Mouse (Mus musculus) lung, embryonic 16.5 days (tissue): ENCODE data around the gene Atrnl1. TPM values are rescaled to one million over a fixed set of nuclear protein-coding genes. Genes with fewer than 3 reads are reported as not detected.
"Not testable (repeated sequence)": the region's sequence is repeated elsewhere in the genome, so short reads cannot be mapped to it uniquely, and the experiment has no call there.

Experiments
- ATAC-seq: fragments of 200-750 bp; cut with Nextera tagmentation; 2 replicates; pipeline ENCODE4 v1.8.0; 2017; ENCODE audit warnings: low read depth, mild to moderate bottlenecking, moderate library complexity
- H3K27ac ChIP-seq: fragments of 300-500 bp; sonication (generic); 2 replicates; pipeline ENCODE4 v1.5.1; 2014; ENCODE audit warnings: mild to moderate bottlenecking, control low read depth, low read length
- H3K27me3 ChIP-seq: fragments of 300-500 bp; sonication (generic); 2 replicates; pipeline ENCODE4 v1.6.1; 2014; ENCODE audit warnings: low read depth, low read length, mixed read lengths; ENCODE audit not compliant: control insufficient read depth, insufficient read depth
- H3K36me3 ChIP-seq: fragments of 300-500 bp; sonication (generic); 2 replicates; pipeline ENCODE4 v1.6.1; 2014; ENCODE audit warnings: low read length; ENCODE audit not compliant: control insufficient read depth, insufficient read depth
- H3K4me1 ChIP-seq: fragments of 300-500 bp; sonication (generic); replicated peaks from 2 replicates; pipeline ENCODE4 v1.6.1; 2014; ENCODE audit warnings: low read length, mixed read lengths; ENCODE audit not compliant: control insufficient read depth, insufficient read depth
- H3K4me2 ChIP-seq: fragments of 300-500 bp; sonication (generic); 2 replicates; pipeline ENCODE4 v1.6.1; 2014; ENCODE audit warnings: low read depth, low read length, control low read depth
- H3K4me3 ChIP-seq: fragments of 300-500 bp; sonication (generic); 2 replicates; pipeline ENCODE4 v1.5.1; 2014; ENCODE audit warnings: mild to moderate bottlenecking, low read length, control low read depth
- H3K9ac ChIP-seq: fragments of 300-500 bp; sonication (generic); 2 replicates; pipeline ENCODE4 v1.6.1; 2014; ENCODE audit warnings: low read length, control low read depth
- H3K9me3 ChIP-seq: fragments of 300-500 bp; sonication (generic); 2 replicates; pipeline ENCODE4 v1.6.1; 2016; ENCODE audit warnings: low read length; ENCODE audit not compliant: control insufficient read depth
- WGBS: fragments of 180-500 bp; shearing (Covaris S2); extraction: QIAGEN DNeasy Blood & Tissue Kit; methylation state at CpG from one replicate; pipeline ENCODE4 v1.1.7; 2014; 5-methylcytosine and 5-hydroxymethylcytosine counted together
- polyA plus RNA-seq: library from polyadenylated mRNA; unstranded; fragments of >200 nt; fragmentation: Nextera tagmentation; extraction: Ambion mirVana; gene quantifications from 2 replicates; pipeline ENCODE4 v1.2.1, GENCODE M21; 2015

The Atrnl1 gene
- polyA plus RNA-seq, 1 experiment from 2014 or later: 5.0 TPM

DNA sequence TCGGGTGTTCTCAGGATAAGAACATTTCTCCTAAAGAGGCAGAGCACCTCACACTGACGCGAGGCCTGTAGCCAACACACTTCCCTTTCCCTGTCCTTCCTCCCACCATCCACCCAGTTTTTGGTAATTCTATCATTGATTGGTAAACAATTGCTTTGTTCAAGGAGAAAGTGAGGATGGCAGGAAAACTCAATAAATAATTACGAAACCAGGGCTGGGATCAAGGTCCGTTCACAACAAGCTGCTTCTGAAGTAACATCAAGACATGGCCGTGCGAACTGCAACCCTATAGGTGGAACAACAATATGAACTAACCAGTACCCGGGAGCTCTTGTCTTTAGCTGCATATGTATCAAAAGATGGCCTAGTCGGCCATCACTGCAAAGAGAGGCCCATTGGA, 439.6 kb downstream of the Atrnl1 start:
- H3K36me3 ChIP-seq, H3K9me3 ChIP-seq, H3K27me3 ChIP-seq, H3K4me3 ChIP-seq, H3K4me1 ChIP-seq, H3K4me2 ChIP-seq, H3K27ac ChIP-seq, H3K9ac ChIP-seq, ATAC-seq: not testable (repeated sequence)
- 91% methylated on average over 7 of the region's 9 CpGs for WGBS

DNA sequence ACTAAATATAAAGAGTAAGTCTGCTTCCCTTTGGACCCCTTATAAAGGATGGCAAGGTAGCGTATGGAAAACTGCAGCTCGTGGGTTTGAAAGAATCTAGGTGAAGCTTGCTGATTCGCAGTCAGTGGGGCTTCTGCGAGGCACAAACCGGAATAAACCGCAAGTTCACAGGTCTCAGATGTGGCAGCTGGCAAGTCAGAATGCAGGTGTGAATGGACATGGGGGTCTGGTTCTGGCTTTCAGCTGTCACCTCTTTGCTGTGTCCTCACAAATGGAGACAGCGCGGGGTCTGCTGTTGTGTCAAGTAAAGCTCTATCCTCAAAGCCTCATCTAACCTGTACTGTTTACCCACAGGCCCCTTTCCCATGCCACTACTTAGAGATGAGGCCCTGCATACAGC, 440.2 kb downstream of the Atrnl1 start:
- Histone ChIP-seq H3K4me1 (no peaks in the 10 kb centered on the region), H3K36me3 (no peaks in the 10 kb centered on the region), H3K9ac (no peak overlapping the region), H3K4me3 (no peak overlapping the region), H3K4me2 (no peak overlapping the region), H3K27ac (no peak overlapping the region), H3K9me3 (no peaks in the 10 kb centered on the region), H3K27me3 (no peaks in the 10 kb centered on the region)
- 86% methylated on average over 8 of the region's 8 CpGs for WGBS
- ATAC-seq: no peak

DNA sequence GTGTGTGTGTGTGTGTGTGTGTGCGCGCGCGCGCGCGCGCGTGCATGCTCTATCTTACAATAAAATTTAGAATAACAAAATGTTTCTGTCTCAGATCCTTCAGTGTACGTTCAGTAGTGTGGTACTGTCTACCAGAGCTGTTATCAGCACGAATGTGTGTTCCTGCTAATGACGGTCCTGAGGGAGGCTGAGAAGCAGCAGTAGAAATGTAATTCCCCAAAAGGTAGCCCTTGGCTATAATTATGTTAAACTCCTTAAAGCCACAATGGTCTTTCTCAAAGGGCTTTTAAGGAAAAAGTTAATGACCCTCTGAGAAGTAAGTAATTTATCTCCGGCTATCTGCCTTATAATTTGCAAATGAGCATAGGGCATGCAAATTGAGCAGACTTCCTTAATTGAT, 441.1 kb downstream of the Atrnl1 start:
- no peaks in the 10 kb centered on the region for H3K4me1 ChIP-seq
- no peak overlapping the region for H3K4me2 ChIP-seq
- H3K4me3 ChIP-seq: no peak overlapping the region
- no peaks in the 10 kb centered on the region for H3K36me3 ChIP-seq
- H3K27me3 ChIP-seq: no peaks in the 10 kb centered on the region
- no peaks in the 10 kb centered on the region for H3K9me3 ChIP-seq
- no peak overlapping the region for H3K27ac ChIP-seq
- 89% methylated on average over 13 of the region's 13 CpGs for WGBS
- no peak overlapping the region for H3K9ac ChIP-seq
- no peak for ATAC-seq

DNA sequence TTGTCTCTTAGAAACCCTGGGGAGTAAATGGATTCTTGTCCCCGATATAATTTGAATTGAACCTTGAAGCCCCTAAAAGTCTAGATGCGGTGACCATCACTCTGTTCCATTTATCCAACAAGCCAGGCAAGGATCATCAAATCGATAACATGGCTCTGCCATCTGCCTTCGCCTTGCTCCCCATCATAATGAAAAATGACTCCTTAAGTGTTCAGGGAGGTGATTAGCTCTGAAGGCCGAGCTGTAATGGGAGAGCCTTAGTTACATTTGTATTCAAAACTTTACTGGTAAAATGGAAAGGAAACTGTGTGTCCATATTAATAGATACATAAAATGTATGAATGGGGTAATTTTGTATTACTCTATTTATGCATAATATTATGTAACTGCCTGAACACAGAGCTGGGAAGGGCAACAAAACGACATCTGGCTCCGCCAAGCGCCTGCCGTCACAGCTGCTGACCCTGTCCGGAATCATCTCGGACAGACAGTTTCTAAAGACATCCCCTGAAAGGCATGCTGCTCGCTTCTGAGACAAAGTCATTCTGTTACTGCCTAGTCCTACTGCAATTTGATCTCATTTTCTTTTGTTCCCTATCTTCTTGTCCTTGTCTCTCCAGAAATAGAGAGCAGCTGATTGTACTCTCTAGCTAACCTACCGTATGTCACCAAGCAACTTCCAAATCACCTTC, 441.8 kb downstream of the Atrnl1 start:
- Histone ChIP-seq H3K27me3 (no peaks in the 10 kb centered on the region), H3K4me1 (no peaks in the 10 kb centered on the region), H3K9me3 (no peaks in the 10 kb centered on the region)

DNA sequence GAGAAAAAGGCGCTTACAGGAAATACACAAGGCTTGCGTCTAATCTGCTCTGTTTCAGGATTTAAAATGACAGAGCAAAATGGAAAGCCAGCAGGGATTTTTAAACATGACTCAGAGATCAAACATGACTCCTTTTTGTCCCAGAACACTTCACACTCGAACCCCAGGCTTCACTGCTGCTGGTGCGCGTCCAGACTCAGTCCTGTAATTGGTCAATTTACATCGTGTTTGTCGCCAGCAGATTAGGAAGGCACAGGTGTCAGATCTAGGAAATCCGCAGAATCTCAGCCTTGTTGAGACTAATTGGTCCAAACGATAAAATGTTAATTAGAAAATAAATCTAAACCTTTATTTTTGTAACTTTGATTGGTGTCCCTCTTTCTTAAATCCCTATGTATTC, 448.9 kb downstream of the Atrnl1 start:
- no peak overlapping the region for H3K4me2 ChIP-seq
- no peaks in the 10 kb centered on the region for H3K36me3 ChIP-seq
- no peaks in the 10 kb centered on the region for H3K27me3 ChIP-seq
- no peak overlapping the region for H3K4me3 ChIP-seq
- 52% methylated on average over 9 of the region's 9 CpGs for WGBS
- H3K27ac ChIP-seq: no peak overlapping the region
- ATAC-seq: no peak
- H3K9ac ChIP-seq: no peak overlapping the region
- no peaks in the 10 kb centered on the region for H3K9me3 ChIP-seq
- peaks cover 27% of the 10 kb centered on the region for H3K4me1 ChIP-seq

More for the DNA sequence above, 441.8 kb downstream of the Atrnl1 start:
- Histone ChIP-seq H3K4me2 (no peak overlapping the region), H3K9ac (no peak overlapping the region), H3K27ac (no peak overlapping the region), H3K4me3 (no peak overlapping the region), H3K36me3 (no peaks in the 10 kb centered on the region)
- no peak for ATAC-seq
- 66% methylated on average over 13 of the region's 13 CpGs for WGBS

DNA sequence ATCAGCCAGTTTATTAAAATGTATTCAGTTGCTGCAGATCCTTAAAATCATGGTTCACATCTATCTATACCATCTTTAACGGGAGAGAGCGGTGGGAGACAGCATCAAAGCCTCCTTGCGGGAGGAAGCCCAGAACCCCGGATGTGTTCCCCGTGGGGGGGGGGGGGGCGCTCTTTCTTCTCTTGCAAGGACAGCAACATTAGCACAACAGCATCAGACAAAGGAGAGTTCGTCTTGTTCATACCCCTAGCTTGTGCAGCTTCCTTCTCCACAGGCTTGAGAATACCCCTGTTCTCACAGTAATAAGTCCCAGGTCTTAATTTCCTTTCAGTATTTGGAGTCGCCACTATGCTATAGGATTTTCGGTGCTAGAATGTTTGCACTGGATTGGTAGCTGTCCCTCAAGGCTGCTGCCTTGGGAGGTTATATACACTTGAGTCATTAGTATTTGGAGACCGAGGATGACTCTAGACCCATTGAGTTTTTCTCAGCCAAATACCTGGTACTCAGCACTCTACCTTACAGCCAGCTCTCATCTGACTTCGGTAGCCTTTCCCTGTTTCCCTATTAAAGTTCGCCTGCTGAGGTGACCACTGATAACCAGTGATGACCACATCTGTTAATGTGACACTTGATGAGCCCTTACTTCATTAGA, 449.5 kb downstream of the Atrnl1 start:
- WGBS: 27% methylated on average over 12 of the region's 12 CpGs
- H3K36me3 ChIP-seq: no peaks in the 10 kb centered on the region
- no peaks in the 10 kb centered on the region for H3K9me3 ChIP-seq
- H3K4me2 ChIP-seq: no peak overlapping the region; the same call in 1 of the 2 replicates
- H3K27ac ChIP-seq: no peak overlapping the region
- H3K4me1 ChIP-seq: peaks cover 27% of the 10 kb centered on the region
- no peak overlapping the region for H3K9ac ChIP-seq
- no peak overlapping the region for H3K4me3 ChIP-seq
- 0 out of 2 replicates have a peak, but pooled peaks have one; percentile 8 for ATAC-seq
- H3K27me3 ChIP-seq: no peaks in the 10 kb centered on the region

DNA sequence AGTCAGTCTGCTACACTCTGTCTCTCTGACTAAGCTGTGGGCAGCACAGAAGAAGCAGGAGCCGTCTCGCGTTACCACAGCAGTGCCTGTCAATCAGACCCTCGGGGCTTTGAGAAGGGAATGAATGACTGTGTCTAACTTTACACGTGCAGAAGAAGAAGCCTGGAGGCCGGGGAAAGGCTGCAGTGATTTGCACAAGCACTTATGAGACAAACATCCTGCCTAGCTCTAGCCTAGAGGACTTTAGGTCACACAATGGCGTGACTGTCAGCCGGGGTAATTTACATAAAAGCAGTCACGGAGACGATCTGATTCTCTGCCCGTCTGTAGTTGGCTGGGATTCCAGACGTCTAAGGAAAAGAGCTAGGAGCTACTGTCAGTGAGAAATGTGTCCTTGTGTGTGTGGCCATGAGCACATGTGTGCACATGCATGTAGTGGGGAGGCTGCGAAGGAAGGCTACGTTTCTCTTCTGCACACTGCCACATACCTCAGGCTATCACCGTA, 450.1 kb downstream of the Atrnl1 start:
- Histone ChIP-seq H3K4me1 (peaks cover 27% of the 10 kb centered on the region), H3K4me2 (no peak overlapping the region; the same call in 1 of the 2 replicates), H3K9ac (no peak overlapping the region), H3K9me3 (no peaks in the 10 kb centered on the region), H3K27me3 (no peaks in the 10 kb centered on the region), H3K36me3 (no peaks in the 10 kb centered on the region), H3K27ac (no peak overlapping the region), H3K4me3 (no peak overlapping the region)
- 20% methylated on average over 15 of the region's 15 CpGs for WGBS
- ATAC-seq: peak; percentile 70

DNA sequence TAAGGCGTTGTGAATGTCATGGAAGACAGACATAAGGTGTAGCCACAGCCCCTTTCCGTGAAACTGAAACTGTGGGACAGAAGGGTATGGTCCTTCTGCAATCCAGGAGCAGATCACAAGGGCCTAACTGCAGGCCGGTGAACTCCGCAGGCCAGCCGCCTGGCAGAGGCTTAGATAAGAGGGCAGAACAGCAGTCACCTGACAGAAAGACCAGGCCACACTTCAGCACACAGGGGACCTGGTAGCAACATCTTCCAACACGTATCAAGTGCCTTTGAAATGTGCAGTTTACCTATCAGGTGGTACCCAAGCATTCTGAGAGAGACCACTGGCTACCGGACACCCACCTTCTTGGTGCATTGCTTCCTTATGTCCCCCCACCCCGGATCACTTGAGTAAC, 451.1 kb downstream of the Atrnl1 start:
- Histone ChIP-seq H3K4me1 (peaks cover 27% of the 10 kb centered on the region), H3K36me3 (no peaks in the 10 kb centered on the region), H3K27ac (no peak overlapping the region), H3K27me3 (no peaks in the 10 kb centered on the region), H3K4me2 (no peak overlapping the region), H3K9ac (no peak overlapping the region), H3K9me3 (no peaks in the 10 kb centered on the region), H3K4me3 (no peak overlapping the region)
- WGBS: 80% methylated on average over 8 of the region's 8 CpGs
- ATAC-seq: no peak

DNA sequence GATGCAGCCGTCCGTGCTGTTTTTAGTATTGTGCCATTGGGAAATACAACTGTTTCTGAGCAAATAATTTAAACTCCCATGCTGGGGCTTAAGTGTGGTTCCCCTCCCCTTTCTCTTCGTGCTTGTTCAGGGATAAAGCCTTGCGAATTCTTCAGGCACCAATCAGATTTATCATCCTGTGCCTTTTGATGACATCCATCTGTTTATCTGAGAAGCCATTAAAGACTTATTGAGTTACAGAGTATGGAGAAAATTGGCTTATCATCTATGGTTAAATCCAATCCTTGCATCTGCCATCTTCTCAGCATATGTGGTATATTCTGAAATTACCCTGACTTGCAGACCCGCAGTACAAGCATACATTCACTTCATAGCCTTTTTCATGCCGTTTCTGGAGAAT, 452.7 kb downstream of the Atrnl1 start:
- WGBS: 29% methylated on average over 6 of the region's 6 CpGs
- ATAC-seq: no peak
- Histone ChIP-seq H3K27ac (no peak overlapping the region), H3K27me3 (no peaks in the 10 kb centered on the region), H3K4me3 (no peak overlapping the region), H3K4me2 (no peak overlapping the region), H3K9me3 (no peaks in the 10 kb centered on the region), H3K9ac (no peak overlapping the region), H3K36me3 (no peaks in the 10 kb centered on the region), H3K4me1 (peaks cover 30% of the 10 kb centered on the region)
